Mouse (Mus musculus) liver, adult 2 months (tissue): ENCODE measurements around the gene Rab1b. TPM values are rescaled to one million over a fixed set of nuclear protein-coding genes. Genes with fewer than 3 reads are reported as not detected.

Experiments
- DNase-seq: peaks from one replicate; pipeline ENCODE4 v3.0.0-alpha.2; 2011; ENCODE audit warnings: low read depth, low spot score; ENCODE audit errors: extremely low read depth
- H3K27ac ChIP-seq: fragments of 200-500 bp; replicated peaks from 2 replicates; pipeline ENCODE4 v1.5.1; 2012; ENCODE audit warnings: low read depth, mild to moderate bottlenecking, control low read depth, inconsistent platforms, low read length; ENCODE audit not compliant: insufficient read depth
- H3K27me3 ChIP-seq: fragments of 200-500 bp; 2 replicates; pipeline ENCODE4 v1.6.1; 2012; ENCODE audit warnings: mild to moderate bottlenecking, moderate library complexity, low read length, inconsistent platforms; ENCODE audit not compliant: control insufficient read depth, insufficient read depth
- H3K36me3 ChIP-seq: fragments of 200-500 bp; 2 replicates; pipeline ENCODE4 v1.6.1; 2012; ENCODE audit warnings: low read length, inconsistent platforms; ENCODE audit not compliant: control insufficient read depth, insufficient read depth
- H3K4me1 ChIP-seq: fragments of 200-500 bp; 2 replicates; pipeline ENCODE4 v1.6.1; 2011; ENCODE audit warnings: low read length; ENCODE audit not compliant: control insufficient read depth, insufficient read depth
- H3K4me3 ChIP-seq: fragments of 200-500 bp; 2 replicates; pipeline ENCODE4 v1.5.1; 2011; ENCODE audit warnings: low read depth, mild to moderate bottlenecking, control low read depth, low read length, moderate library complexity; ENCODE audit not compliant: insufficient read depth
- H3K79me2 ChIP-seq: fragments of 200-500 bp; 2 replicates; pipeline ENCODE4 v1.6.1; 2012; ENCODE audit warnings: inconsistent platforms, mild to moderate bottlenecking, low read length, moderate library complexity; ENCODE audit not compliant: control insufficient read depth, insufficient read depth
- H3K9ac ChIP-seq: fragments of 200-500 bp; 2 replicates; pipeline ENCODE4 v1.6.1; 2012; ENCODE audit warnings: low read depth, mild to moderate bottlenecking, control low read depth, inconsistent platforms, low read length
- CTCF ChIP-seq: fragments of 200-500 bp; IDR thresholded peaks from 2 replicates; pipeline ENCODE4 v1.5.1; 2011; ENCODE audit warnings: low read depth, low read length, control low read depth
- POLR2A ChIP-seq: fragments of 200-500 bp; IDR thresholded peaks from 2 replicates; pipeline ENCODE4 v1.6.1; 2011; ENCODE audit warnings: low read length, control low read depth; ENCODE audit not compliant: insufficient read depth; ENCODE audit errors: extremely low read depth
- WGBS: fragments of 180-500 bp; shearing (Covaris S2); methylation state at CpG from one replicate; pipeline ENCODE4 v1.1.7; 2018; 5-methylcytosine and 5-hydroxymethylcytosine counted together
- polyA plus RNA-seq: library from polyadenylated mRNA; depleted of rRNA; stranded (reverse); fragments of >200 nt; gene quantifications from 2 replicates; pipeline ENCODE4 v1.2.3, GENCODE M21; 2012
- total RNA-seq: library from RNA; depleted of rRNA; stranded (reverse); fragments of >200 nt; gene quantifications from 2 replicates; pipeline ENCODE4 v1.2.3, GENCODE M21; 2014

Gene Rab1b
- total and polyA plus RNA-seq, 2 experiments: 82.1 to 165 TPM

GRCm38 (mm10) chr19:5068570-5069234 is 38.2 kb downstream of the Rab1b start:
- Histone ChIP-seq H3K36me3 (no peaks in the 10 kb centered on the region), H3K9ac (peak overlapping the region; percentile 50; the same call in 1 of the 2 replicates), H3K27ac (no peak overlapping the region), H3K4me1 (peaks cover 9% of the 10 kb centered on the region; the same call in 1 of the 2 replicates), H3K4me3 (peak overlapping the region; percentile 53; the same call in 1 of the 2 replicates), H3K79me2 (no peaks in the 10 kb centered on the region), H3K27me3 (peaks cover 12% of the 10 kb centered on the region)
- no peak for DNase-seq
- no peak for TF ChIP-seq CTCF
- no peak for TF ChIP-seq POLR2A
- WGBS: 35% methylated on average over 21 of the region's 21 CpGs

- 3% methylated on average over 55 of the region's 56 CpGs for WGBS
- DNase-seq: no peak
Observed at GRCm38 (mm10) chr19:5067867-5068569, 38.9 kb downstream of the Rab1b start, which contains the start of gene Cd248. Cd248 (plus strand) TSS chr19:5068078.

GRCm38 (mm10) chr19:5067040-5067799 is 39.7 kb downstream of the Rab1b start:
- H3K36me3 ChIP-seq: no peaks in the 10 kb centered on the region
- H3K27ac ChIP-seq: peak overlapping the region; percentile 46; the same call in 1 of the 2 replicates
- H3K79me2 ChIP-seq: no peaks in the 10 kb centered on the region
- no peak for DNase-seq
- TF ChIP-seq CTCF (no peak), POLR2A (no peak)
- no peak overlapping the region for H3K9ac ChIP-seq
- no peak overlapping the region for H3K4me3 ChIP-seq
- H3K27me3 ChIP-seq: peaks cover 12% of the 10 kb centered on the region
- 19% methylated on average over 15 of the region's 15 CpGs for WGBS
- H3K4me1 ChIP-seq: peaks cover 5% of the 10 kb centered on the region; the same call in 1 of the 2 replicates

More at GRCm38 (mm10) chr19:5067867-5068569, 38.9 kb downstream of the Rab1b start, which contains the start of gene Cd248:
- peak within 1 kb of the TSS; percentile 46; the same call in 1 of the 2 replicates for H3K27ac ChIP-seq
- H3K79me2 ChIP-seq: no peaks in the 10 kb centered on the region
- peaks cover 9% of the 10 kb centered on the region; the same call in 1 of the 2 replicates for H3K4me1 ChIP-seq
- H3K4me3 ChIP-seq: peak within 1 kb of the TSS; percentile 53; the same call in 1 of the 2 replicates
- peaks cover 12% of the 10 kb centered on the region for H3K27me3 ChIP-seq
- H3K36me3 ChIP-seq: no peaks in the 10 kb centered on the region
- peak within 1 kb of the TSS; percentile 50 for H3K9ac ChIP-seq
- TF ChIP-seq CTCF: no peak
- TF ChIP-seq POLR2A: 0 out of 2 replicates have a peak, but pooled peaks have one; percentile 15

- no peak overlapping the region for H3K27ac ChIP-seq
- TF ChIP-seq CTCF (no peak), POLR2A (no peak)
- H3K4me3 ChIP-seq: no peak overlapping the region
- DNase-seq: no peak
- no peaks in the 10 kb centered on the region for H3K36me3 ChIP-seq
- WGBS: 69% methylated on average over 7 of the region's 7 CpGs
- no peaks in the 10 kb centered on the region for H3K79me2 ChIP-seq
- no peaks in the 10 kb centered on the region for H3K4me1 ChIP-seq
- H3K9ac ChIP-seq: no peak overlapping the region
- H3K27me3 ChIP-seq: peaks cover 12% of the 10 kb centered on the region
Observed at GRCm38 (mm10) chr19:5065104-5065503, 41.8 kb downstream of the Rab1b start.

- H3K27ac ChIP-seq: no peak overlapping the region
- WGBS: 89% methylated on average over 6 of the region's 6 CpGs
- DNase-seq: no peak
- no peaks in the 10 kb centered on the region for H3K4me1 ChIP-seq
- H3K9ac ChIP-seq: no peak overlapping the region
- no peak for TF ChIP-seq POLR2A
- no peak for TF ChIP-seq CTCF
- H3K4me3 ChIP-seq: no peak overlapping the region
- H3K36me3 ChIP-seq: no peaks in the 10 kb centered on the region
- no peaks in the 10 kb centered on the region for H3K79me2 ChIP-seq
- no peaks in the 10 kb centered on the region for H3K27me3 ChIP-seq
Observed at GRCm38 (mm10) chr19:5062446-5062845, 44.4 kb downstream of the Rab1b start.
